Mouse (Mus musculus) limb, embryonic 14.5 days (tissue): Measurements from ENCODE around the gene Lcor. TPM values are rescaled to one million over a fixed set of nuclear protein-coding genes. Genes with fewer than 3 reads are reported as not detected.

Experiments used
- ATAC-seq: fragments of 200-750 bp; cut with Nextera tagmentation; 2 replicates; pipeline ENCODE4 v1.8.0; 2017; ENCODE audit warnings: low read depth, moderate number of reproducible peaks, moderate TSS enrichment; ENCODE audit not compliant: low FRiP score
- DNase-seq: peaks from one replicate; pipeline ENCODE4 v3.0.0-alpha.2; 2015; ENCODE audit warnings: low spot score
- H3K27ac ChIP-seq: fragments of 300-500 bp; sonication (generic); replicated peaks from 2 replicates; pipeline ENCODE4 v1.5.1; 2014; ENCODE audit warnings: low read depth, mild to moderate bottlenecking, low read length, moderate library complexity, mixed read lengths
- H3K27me3 ChIP-seq: fragments of 300-500 bp; sonication (generic); 2 replicates; pipeline ENCODE4 v1.6.1; 2014; ENCODE audit warnings: low read length, mixed read lengths; ENCODE audit not compliant: control insufficient read depth, insufficient read depth
- H3K36me3 ChIP-seq: fragments of 300-500 bp; sonication (generic); 2 replicates; pipeline ENCODE4 v1.6.1; 2014; ENCODE audit warnings: mild to moderate bottlenecking, low read length, moderate library complexity, mixed read lengths; ENCODE audit not compliant: control insufficient read depth, insufficient read depth
- H3K4me1 ChIP-seq: fragments of 300-500 bp; sonication (generic); 2 replicates; pipeline ENCODE4 v1.6.1; 2014; ENCODE audit warnings: antibody characterized with exemption, low read length, mixed read lengths; ENCODE audit not compliant: control insufficient read depth, insufficient read depth
- H3K4me2 ChIP-seq: fragments of 300-500 bp; sonication (generic); replicated peaks from 2 replicates; pipeline ENCODE4 v1.6.1; 2014; ENCODE audit warnings: low read depth, mild to moderate bottlenecking, low read length, moderate library complexity; ENCODE audit not compliant: severe bottlenecking
- H3K4me3 ChIP-seq: fragments of 300-500 bp; sonication (generic); replicated peaks from 2 replicates; pipeline ENCODE4 v1.5.1; 2014; ENCODE audit warnings: low read length
- H3K9ac ChIP-seq: fragments of 300-500 bp; sonication (generic); 2 replicates; pipeline ENCODE4 v1.6.1; 2014; ENCODE audit warnings: mild to moderate bottlenecking, low read depth, low read length, moderate library complexity; ENCODE audit not compliant: severe bottlenecking
- H3K9me3 ChIP-seq: fragments of 300-500 bp; sonication (generic); 2 replicates; pipeline ENCODE4 v1.6.1; 2016; ENCODE audit warnings: low read length; ENCODE audit not compliant: control insufficient read depth
- POLR2A ChIP-seq: fragments of 200-500 bp; IDR thresholded peaks from 2 replicates; pipeline ENCODE4 v1.8.0; 2012; ENCODE audit warnings: inconsistent platforms, mild to moderate bottlenecking, moderate library complexity, borderline replicate concordance; ENCODE audit not compliant: insufficient read depth, insufficient read length; ENCODE audit errors: extremely low read depth
- WGBS: fragments of 180-500 bp; shearing (Covaris S2); extraction: QIAGEN DNeasy Blood & Tissue Kit; methylation state at CpG from one replicate; pipeline ENCODE4 v1.1.7; 2014; 5-methylcytosine and 5-hydroxymethylcytosine counted together
- microRNA-seq: library from miRNA; unstranded; fragments of <30 nt; microRNA quantifications from one replicate; pipeline ENCODE4, GENCODE M21; 2016
- polyA plus RNA-seq, 2 experiments: library from polyadenylated mRNA; depleted of rRNA in 1 of 2; stranded (reverse) in 1 of 2; unstranded in 1 of 2; fragments of >200 nt; fragmentation: Nextera tagmentation in 1 of 2; extraction: Ambion mirVana in 1 of 2; gene quantifications; 2 replicates each; pipeline versions ENCODE4 v1.2.1 to v1.2.3; 2012 to 2014

The Lcor gene
- polyA plus RNA-seq, 2 experiments: 2.8 to 9.5 TPM

DNA sequence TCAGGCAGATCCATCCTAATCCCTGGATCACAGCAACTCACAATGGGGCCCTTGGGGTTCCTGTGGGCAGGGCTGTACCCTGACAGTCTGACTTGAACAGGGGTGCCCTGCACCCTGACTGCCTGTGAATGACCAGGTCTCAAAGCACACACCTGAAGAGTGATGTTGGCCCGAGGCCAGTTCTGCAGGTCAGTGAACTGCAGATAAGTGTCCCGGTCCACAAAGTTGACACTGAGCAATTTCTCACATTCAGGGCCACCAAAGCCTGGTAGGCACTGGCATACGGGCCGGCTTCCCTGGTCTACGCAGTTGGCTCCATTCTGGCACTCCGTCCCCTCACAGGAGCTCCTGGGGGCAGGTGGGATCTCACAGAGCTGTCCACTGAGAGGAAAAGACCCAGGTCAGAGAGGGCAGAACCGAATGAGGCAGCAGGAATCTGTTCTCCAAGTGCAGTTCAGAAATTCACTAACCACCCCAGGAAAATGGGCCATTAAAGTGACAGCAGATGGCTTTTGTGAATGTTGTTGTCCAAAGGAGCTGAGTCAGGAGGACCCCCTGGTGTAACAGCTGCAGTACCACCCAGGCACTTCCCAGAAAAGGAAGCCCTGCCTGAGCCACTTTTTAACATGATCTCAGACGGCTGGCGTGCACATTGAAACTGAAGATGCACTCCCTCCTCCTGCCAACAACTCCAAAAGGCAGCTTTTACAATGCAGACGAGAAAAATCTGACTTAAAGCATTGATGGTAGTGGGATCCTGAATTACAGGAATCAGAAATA lies 124.0 kb downstream of the Lcor start:
- DNase-seq (no peak), ATAC-seq (no peak)
- H3K27me3 ChIP-seq: no peaks in the 10 kb centered on the region
- H3K9ac ChIP-seq: no peak overlapping the region
- H3K9me3 ChIP-seq: no peaks in the 10 kb centered on the region
- no peaks in the 10 kb centered on the region for H3K36me3 ChIP-seq
- TF ChIP-seq POLR2A: no peak
- no peak overlapping the region for H3K4me2 ChIP-seq
- no peaks in the 10 kb centered on the region for H3K4me1 ChIP-seq
- no peak overlapping the region for H3K4me3 ChIP-seq
- WGBS: 71% methylated on average over 10 of the region's 10 CpGs
- no peak overlapping the region for H3K27ac ChIP-seq

DNA sequence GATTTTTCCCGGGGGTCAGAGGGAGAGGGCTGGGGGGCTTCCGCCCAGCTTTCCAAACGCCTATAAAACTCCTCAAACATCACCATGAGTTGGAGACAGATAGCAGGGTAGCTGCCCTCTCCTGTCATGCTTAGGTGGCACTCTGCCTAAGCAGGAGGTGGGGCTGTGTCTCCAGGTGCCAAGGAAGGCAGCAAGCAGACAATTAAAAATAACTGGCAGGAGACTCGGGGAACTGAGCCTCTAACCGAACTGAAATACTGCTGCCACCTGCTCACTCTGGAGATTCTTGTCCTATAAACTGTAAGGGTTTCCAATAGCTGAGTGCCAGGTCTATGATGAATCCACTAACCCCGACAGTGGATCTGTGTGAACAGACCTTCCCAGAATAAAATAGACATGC lies 129.2 kb downstream of the Lcor start:
- H3K36me3 ChIP-seq: no peaks in the 10 kb centered on the region
- TF ChIP-seq POLR2A: no peak
- H3K4me1 ChIP-seq: peaks cover 4% of the 10 kb centered on the region; the same call in 1 of the 2 replicates
- WGBS: 58% methylated on average over 6 of the region's 6 CpGs
- H3K4me2 ChIP-seq: no peak overlapping the region
- H3K9ac ChIP-seq: no peak overlapping the region
- no peak for ATAC-seq
- DNase-seq: no peak
- H3K27ac ChIP-seq: no peak overlapping the region
- no peak overlapping the region for H3K4me3 ChIP-seq
- no peaks in the 10 kb centered on the region for H3K27me3 ChIP-seq
- no peaks in the 10 kb centered on the region for H3K9me3 ChIP-seq

Small RNAs within 50 kb of the gene (microRNA-seq; reads per million reads assigned to microRNA genes)
- gene Mir8091: not detected

Other genes starting within 250 kb of the Lcor start
- 132 and 138 TPM in 2 replicates for gene Tm9sf3, start 218.6 kb upstream of the Lcor start, polyA plus RNA-seq (2012; rRNA removed)
- 165 and 166 TPM in 2 replicates for gene Tm9sf3, start 218.6 kb upstream of the Lcor start, polyA plus RNA-seq (2014; fragmentation: Nextera tagmentation; extraction: Ambion mirVana)
- 1.8 and 2.2 TPM in 2 replicates for gene Pik3ap1, start 97.5 kb upstream of the Lcor start, polyA plus RNA-seq (2012; rRNA removed)
- gene Pik3ap1, start 97.5 kb upstream of the Lcor start, polyA plus RNA-seq (2014; fragmentation: Nextera tagmentation; extraction: Ambion mirVana): 2.3 and 3.1 TPM in 2 replicates
- gene Gm340, start 99.7 kb downstream of the Lcor start, polyA plus RNA-seq (2012; rRNA removed): 1.5 and 2.0 TPM in 2 replicates
- 3.1 and 3.9 TPM in 2 replicates for gene Gm340, start 99.7 kb downstream of the Lcor start, polyA plus RNA-seq (2014; fragmentation: Nextera tagmentation; extraction: Ambion mirVana)